Comparison of ENCODE assay signal across 8 mouse cellular contexts in genomic region chr1:166409701-166410220, GRCm38 (mm10). TPM values are rescaled to one million over a fixed set of nuclear protein-coding genes. Genes with fewer than 3 reads are reported as not detected.
A peak's percentile ranks its signal among the peaks of the same experiment; 100 is the strongest.
DNase-seq lines count a peak whose midpoint lies in the region; ATAC-seq and TF ChIP-seq lines count a peak whose summit lies in the region.

TSS of gene Pogk (minus strand) at chr1:166409863.

- peaks cover 22% of the 10 kb centered on the region for H3K36me3 ChIP-seq in limb, embryonic 15.5 days
- H3K36me3 ChIP-seq in midbrain, postnatal 0 days (ENCODE audit: insufficient read depth, low read length), result no peaks in the 10 kb centered on the region; the same call in 1 of the 2 replicates

- H3K27me3 ChIP-seq in limb, embryonic 15.5 days, result no peaks in the 10 kb centered on the region
- H3K27me3 ChIP-seq in midbrain, postnatal 0 days (ENCODE audit: insufficient read depth, low read length), result no peaks in the 10 kb centered on the region

- H3K4me1 ChIP-seq in limb, embryonic 15.5 days, result peaks cover 20% of the 10 kb centered on the region
- H3K4me1 ChIP-seq in midbrain, postnatal 0 days (ENCODE audit: insufficient read depth, low read length), result peaks cover 8% of the 10 kb centered on the region; the same call in 1 of the 2 replicates

- peak within 1 kb of the TSS; percentile 84 for H3K4me3 ChIP-seq in limb, embryonic 15.5 days
- H3K4me3 ChIP-seq in midbrain, postnatal 0 days (ENCODE audit: low read depth, low read length), result peak within 1 kb of the TSS; percentile 86

- 3% methylated on average over 35 of the region's 49 CpGs for WGBS in limb, embryonic 15.5 days
- WGBS in midbrain, postnatal 0 days, result 3% methylated on average over 42 of the region's 49 CpGs

- H3K27ac ChIP-seq in limb, embryonic 15.5 days, result peak within 1 kb of the TSS; percentile 87
- H3K27ac ChIP-seq in midbrain, postnatal 0 days (ENCODE audit: low read depth, low read length), result peak within 1 kb of the TSS; percentile 84

- H3K9me3 ChIP-seq in limb, embryonic 15.5 days, result no peaks in the 10 kb centered on the region
- no peaks in the 10 kb centered on the region for H3K9me3 ChIP-seq in midbrain, postnatal 0 days (ENCODE audit: low read length)

- TF ChIP-seq CTCF in midbrain, postnatal 0 days (IDR thresholded peaks at IDR 0.05), result no peak

- H3K4me2 ChIP-seq in limb, embryonic 15.5 days, result peak within 1 kb of the TSS; percentile 84
- H3K4me2 ChIP-seq in midbrain, postnatal 0 days (ENCODE audit: low read depth, low read length, poor library complexity, severe bottlenecking), result peak within 1 kb of the TSS; percentile 81

- DNase-seq in layer of hippocampus, adult 11-12 months (ENCODE audit: low spot score), result peak; percentile 63
- no peak for DNase-seq in layer of hippocampus, adult 9-10 months (ENCODE audit: low spot score)
- DNase-seq in embryo, embryonic 9.5 days (ENCODE audit: extremely low spot score), result peak; percentile 88
- DNase-seq in kidney, adult 18-20 months, result peak; percentile 73
- DNase-seq in midbrain, postnatal 0 days (ENCODE audit: low spot score), result peak; percentile 92
- peak; percentile 49 to 60 for DNase-seq in spleen, postnatal 14 days (ENCODE audit: low spot score in 2 of 2)

- peak within 1 kb of the TSS; percentile 76 for H3K9ac ChIP-seq in limb, embryonic 15.5 days
- H3K9ac ChIP-seq in midbrain, postnatal 0 days (replicated peaks; ENCODE audit: low read length, poor library complexity, severe bottlenecking), result peak within 1 kb of the TSS; percentile 94

- ATAC-seq in granulocyte monocyte progenitor cell, adult 5-6 weeks (replicated peaks; ENCODE audit: poor library complexity, severe bottlenecking), result peak; percentile 90
- peak; percentile 81 for ATAC-seq in limb, embryonic 15.5 days (ENCODE audit: insufficient number of reproducible peaks, low FRiP score, low TSS enrichment, low read depth)
- peak; percentile 95 for ATAC-seq in midbrain, postnatal 0 days (ENCODE audit: low FRiP score)

RNA-seq across cellular contexts. Expression of gene Pogk, which starts in this region (rescaled TPM):
- total RNA-seq in granulocyte monocyte progenitor cell, adult 5-6 weeks (2014; fragmentation: Nextera tagmentation), result 9.8 and 12.6 TPM in 2 replicates
- total RNA-seq in granulocyte monocyte progenitor cell, adult 5-6 weeks (2017), result 7.5 and 9.2 TPM in 2 replicates
- polyA plus RNA-seq in limb, embryonic 15.5 days (2015; fragmentation: Nextera tagmentation; extraction: Ambion mirVana), result 16.9 and 18.3 TPM in 2 replicates
- 77.9 and 86.9 TPM in 2 replicates for total RNA-seq in midbrain, postnatal 0 days (2014; rRNA removed)
- 20.1 and 22.0 TPM in 2 replicates for polyA plus RNA-seq in midbrain, postnatal 0 days (2015; fragmentation: Nextera tagmentation; extraction: Ambion mirVana)
